Mouse (Mus musculus) heart, postnatal 4 days (tissue): ENCODE measurements at regions not wholly inside any gene's neighbourhood (a gene's known extent, or its start where the extent isn't known, plus 50 kb on each side); places are given as distances from the start of the nearest gene placed in this dataset.

Experiments
- DNase-seq: peaks from one replicate; pipeline ENCODE4 v3.0.0; 2021

- no peak for DNase-seq
These were observed 373.2 kb upstream of the Arpp21 start for GRCm38 (mm10) chr9:112608932-112609331.

DNA sequence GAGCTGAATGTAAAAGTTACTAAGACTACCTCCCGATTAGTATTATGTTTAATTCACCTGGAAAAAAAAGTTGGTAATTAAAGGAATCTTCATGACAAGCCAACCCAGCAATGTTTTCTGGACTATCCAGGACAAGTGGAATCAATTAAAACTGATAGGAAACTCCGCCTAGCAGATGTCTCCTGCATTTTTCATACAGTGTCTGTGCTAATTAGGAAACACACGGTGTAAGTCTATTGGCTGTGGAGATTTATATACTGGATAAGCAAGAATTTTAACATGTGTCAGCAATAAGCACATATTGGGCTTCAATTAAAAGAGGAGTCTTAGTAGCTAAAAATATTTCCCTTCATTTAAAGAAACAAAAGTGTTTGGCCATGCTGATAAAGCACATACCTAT, 371.5 kb upstream of the Arpp21 start:
- DNase-seq, result no peak

- no peak for DNase-seq
These were observed 360.0 kb upstream of the Arpp21 start for GRCm38 (mm10) chr9:112595731-112596130.

DNA sequence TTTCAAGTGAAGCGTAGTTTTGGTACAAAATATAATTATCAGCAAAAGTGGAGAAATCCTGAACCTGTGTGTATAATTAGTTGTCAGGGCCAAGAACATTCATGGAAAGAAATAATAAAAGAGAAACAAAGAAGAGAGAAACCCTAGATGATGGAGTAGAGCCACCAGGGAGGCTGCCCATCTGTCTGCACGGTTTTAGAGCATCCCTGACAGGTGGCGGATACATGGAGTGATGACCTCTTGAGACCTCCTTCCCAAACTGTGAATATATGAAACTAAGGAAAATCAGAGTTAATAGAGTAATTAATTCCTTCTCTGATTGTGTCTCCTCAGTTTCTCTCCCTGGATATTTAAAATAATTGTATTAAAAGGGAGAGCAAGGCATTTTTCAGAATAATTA, 354.5 kb upstream of the Arpp21 start:
- DNase-seq, result no peak

- no peak for DNase-seq
These were observed 337.6 kb upstream of the Arpp21 start for GRCm38 (mm10) chr9:112573316-112573715.

DNA sequence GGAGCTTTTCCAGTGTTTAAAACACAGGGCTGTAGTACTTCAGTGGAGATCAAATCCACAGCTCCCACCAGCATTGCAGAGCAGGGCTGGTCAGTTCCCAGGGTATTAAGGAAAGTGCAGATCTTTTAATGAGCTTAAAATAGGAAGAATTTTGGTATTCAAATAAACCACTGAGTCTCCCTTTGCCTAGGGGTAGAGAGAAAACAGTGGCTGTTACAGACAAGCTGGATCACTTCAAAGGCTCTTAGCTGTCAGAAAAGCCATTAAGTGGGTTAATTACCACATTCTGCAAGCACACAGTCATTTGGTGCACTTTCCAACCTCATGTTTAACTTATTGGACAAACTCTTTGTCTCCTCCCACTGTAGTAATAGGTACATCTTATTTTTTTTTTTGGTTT, 325.6 kb upstream of the Arpp21 start:
- no peak for DNase-seq

DNA sequence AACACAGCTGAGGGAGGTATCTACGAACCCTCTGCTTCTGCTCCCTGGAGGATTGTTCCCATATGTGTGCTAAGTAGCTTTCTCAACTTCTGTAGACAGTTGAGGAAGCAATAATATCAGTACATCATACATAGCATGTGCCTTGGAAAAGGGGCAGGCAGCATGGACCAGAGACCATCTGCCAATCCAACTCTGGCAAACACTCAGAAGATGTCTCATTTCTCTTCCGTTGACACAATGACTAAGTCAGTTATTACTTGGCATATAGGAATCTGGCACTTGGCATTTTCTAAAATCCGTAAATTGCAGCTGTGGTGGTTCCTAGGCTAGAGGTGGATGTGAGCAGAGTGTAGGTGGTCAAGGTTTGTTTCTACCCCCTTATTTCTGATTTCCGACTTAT, 324.5 kb upstream of the Arpp21 start:
- DNase-seq, result no peak

GRCm38 (mm10) chr9:112537924-112538323, 302.2 kb upstream of the Arpp21 start:
- no peak for DNase-seq

DNA sequence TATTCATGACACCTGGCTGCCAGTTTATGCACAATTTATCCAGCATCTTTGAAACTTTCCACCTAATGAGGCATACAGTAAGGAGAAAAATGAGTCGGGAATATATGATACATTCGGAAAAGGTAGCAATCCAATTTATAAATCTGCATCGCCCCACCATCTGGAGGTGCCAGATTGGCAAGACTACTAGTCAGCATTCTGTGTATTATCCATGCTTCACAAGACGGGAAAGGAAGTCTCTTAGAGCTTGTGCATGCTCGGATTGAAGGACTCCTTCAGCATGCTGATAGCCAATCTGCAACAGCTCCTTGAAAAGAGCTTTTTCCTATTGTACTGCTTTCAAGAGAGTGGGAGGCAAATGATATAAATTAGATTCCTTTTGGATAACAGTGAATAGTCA, 289.6 kb upstream of the Arpp21 start:
- DNase-seq, result no peak

DNA sequence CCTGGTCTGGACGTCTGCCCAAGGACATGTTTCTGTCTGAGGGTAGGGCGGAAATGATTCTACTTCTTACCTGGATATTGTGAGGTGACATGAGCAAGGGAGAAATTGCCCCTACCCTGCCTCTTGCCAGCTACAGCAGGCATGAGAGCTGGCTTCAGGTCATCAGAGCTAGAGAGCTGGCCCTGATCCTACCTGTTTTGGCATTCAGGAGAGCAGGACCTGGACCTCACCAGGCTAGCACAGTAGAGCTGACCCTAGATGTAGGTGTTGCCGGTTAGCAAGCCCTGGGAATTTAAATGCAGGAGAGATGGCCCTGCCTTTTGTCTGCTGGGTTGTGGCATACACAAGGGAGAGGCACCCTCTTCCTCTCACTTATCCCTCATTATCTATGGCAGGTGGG, 287.5 kb upstream of the Arpp21 start:
- no peak for DNase-seq

DNA sequence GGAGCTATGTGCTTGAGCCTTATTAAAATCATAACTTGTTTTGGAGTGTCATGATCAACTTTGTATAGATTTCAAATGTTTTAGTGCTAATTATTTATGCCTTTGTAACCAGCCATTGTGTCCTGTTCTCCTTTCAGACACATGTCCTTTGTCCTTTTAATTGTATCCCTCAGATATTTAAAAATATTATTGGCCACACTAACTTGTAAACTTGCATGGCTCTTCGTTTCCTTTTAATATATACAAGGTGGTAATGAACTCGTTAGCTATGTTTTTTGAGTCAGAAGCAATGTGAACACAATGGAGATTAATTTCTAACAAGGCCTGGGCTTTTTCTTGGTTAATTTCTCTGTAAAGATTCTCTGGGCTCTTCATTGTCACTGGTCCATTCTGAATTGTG, 275.0 kb upstream of the Arpp21 start:
- no peak for DNase-seq

GRCm38 (mm10) chr9:112506871-112507270, 271.1 kb upstream of the Arpp21 start:
- no peak for DNase-seq

- DNase-seq, result no peak
These were observed 262.9 kb upstream of the Arpp21 start for GRCm38 (mm10) chr9:112498676-112499075.

- no peak for DNase-seq
These were observed 260.3 kb upstream of the Arpp21 start for GRCm38 (mm10) chr9:112495930-112496527.

- DNase-seq, result peak; percentile 6
These were observed 255.2 kb upstream of the Arpp21 start for GRCm38 (mm10) chr9:112490963-112491362.

DNA sequence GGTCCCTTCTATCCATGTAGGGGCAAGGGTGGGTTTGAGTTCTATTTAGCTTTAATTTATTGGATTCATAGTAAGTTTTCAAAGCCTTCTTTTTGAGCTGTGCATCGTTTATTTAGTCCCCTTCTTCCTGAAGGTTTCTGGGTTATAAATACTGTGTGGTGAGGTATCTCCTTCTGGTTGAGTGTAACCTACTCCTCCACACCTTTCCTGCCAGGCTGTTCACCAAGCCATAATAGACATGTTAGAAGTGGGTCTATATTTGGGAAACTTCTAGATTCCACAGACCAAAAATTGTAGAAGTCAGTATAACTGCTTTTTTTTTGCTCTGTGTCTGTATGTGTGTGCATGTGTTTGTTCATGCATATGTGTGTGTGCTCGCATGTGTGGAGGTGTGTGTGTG, 240.9 kb upstream of the Arpp21 start:
- DNase-seq, result no peak

- no peak for DNase-seq
These were observed 221.9 kb upstream of the Arpp21 start for GRCm38 (mm10) chr9:112457594-112457993.

GRCm38 (mm10) chr9:112454706-112455105, 219.0 kb upstream of the Arpp21 start:
- DNase-seq, result no peak

GRCm38 (mm10) chr9:112447515-112447914, 211.8 kb upstream of the Arpp21 start:
- DNase-seq, result no peak

DNA sequence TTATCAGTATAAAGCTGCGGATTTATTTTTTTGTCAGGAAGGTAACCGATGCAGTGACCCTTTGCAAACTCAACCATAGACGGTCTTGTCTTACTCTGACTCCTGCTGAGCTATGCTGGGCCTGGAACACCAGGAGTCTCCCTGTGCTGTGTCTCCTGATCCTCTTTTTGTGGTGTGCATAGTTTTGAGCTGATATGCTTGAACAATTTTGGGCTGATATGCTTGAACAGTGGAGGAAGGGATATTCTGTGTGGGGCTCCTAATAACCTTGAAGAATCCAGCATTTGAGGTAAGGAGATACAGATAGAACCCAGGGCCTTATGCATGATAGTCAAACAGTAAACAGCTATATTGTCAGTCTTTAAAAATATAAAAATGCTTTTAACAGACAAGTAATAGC, 211.2 kb upstream of the Arpp21 start:
- DNase-seq, result no peak

- DNase-seq, result no peak
These were observed 210.3 kb upstream of the Arpp21 start for GRCm38 (mm10) chr9:112446027-112446352.

DNA sequence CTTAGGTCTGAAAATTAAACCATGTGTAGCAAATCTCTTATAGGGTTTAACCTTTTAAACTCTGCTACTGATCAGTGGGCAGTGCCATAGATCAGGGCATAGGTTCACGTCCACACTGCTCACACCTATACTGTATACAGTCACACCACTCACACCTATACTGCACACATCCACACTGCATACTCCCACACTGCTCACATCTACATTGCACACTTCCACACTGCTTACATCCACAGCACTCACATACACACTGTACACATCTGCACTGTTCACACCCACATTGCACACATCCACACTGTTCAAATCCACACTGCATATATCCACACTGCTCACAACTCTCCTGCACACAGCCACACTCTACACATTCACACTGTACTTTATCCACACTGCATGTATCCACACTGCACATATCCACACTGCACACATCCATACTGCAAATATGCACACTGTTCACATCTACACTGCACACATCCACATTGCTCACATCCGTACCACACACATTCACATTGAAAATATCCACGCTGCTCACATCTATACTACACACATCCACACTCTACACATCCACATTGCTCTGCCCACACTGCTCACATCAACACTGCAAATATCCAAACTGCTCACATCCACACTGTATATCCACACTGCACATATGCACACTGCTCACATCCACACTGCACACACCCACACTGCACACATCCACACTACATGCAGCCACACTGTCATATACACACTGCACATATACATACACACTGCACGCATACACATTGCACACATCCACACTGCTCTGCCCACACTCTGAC, 209.7 kb upstream of the Arpp21 start:
- DNase-seq, result no peak

DNA sequence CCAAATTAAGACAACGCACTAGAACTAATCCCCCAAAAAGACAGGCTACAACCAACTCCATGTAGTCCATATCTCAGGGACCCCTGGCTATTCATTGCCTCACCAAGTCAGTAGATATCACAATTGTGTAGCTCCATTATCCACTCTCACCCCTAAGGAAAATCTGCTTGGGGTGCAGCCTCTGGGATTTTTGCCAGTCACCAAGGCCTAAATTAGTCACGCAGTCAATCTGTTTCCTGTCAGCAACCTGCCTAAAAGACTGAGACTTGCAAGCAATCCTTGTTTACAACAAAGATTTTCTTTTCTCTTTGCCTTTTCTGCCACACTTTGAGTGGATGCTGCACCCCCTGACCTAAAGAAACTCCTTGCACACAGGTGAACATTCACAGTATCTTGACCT, 208.5 kb upstream of the Arpp21 start:
- no peak for DNase-seq

DNA sequence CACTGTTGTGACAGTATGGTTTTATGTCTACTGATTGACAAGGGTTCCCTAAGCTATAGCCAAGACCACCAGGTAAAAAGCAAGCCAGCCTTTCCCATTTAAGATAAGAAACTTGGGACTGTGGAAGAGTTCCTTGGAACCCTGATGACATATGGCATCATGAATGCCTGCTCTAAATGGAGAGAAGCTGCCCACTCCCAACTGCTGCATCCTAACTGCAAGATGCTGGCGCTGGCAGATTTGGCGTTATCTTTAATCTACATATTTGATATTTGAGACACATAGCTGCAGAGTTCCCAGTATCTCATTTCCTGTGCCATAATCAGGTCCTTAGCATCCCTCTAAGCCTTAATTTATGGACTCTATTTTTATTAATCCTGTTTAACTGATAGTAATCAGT, 200.4 kb upstream of the Arpp21 start:
- DNase-seq, result no peak
